Mouse (Mus musculus) bone marrow, adult 2 months (tissue): Measurements from ENCODE around the gene Thbs1.

ENCODE experiments used
- CTCF ChIP-seq: fragments of 200-500 bp; IDR thresholded peaks from 2 replicates; pipeline ENCODE4 v1.5.1; 2011; ENCODE audit warnings: low read length, control low read depth; ENCODE audit not compliant: control insufficient read depth, insufficient read depth
- POLR2A ChIP-seq: fragments of 200-500 bp; IDR thresholded peaks from 2 replicates; pipeline ENCODE4 v1.6.1; 2011; ENCODE audit warnings: low read depth, mild to moderate bottlenecking, control low read depth, low read length, borderline replicate concordance; ENCODE audit not compliant: control insufficient read depth

GRCm38 (mm10) chr2:118115647-118116046 lies 4.0 kb downstream of the Thbs1 start:
- TF ChIP-seq CTCF, result no peak
- no peak for TF ChIP-seq POLR2A
